Mouse (Mus musculus) C2C12 (cell line): Measurements from ENCODE around the gene Tshr.

Source experiments
- CEBPB ChIP-seq: IDR thresholded peaks from one replicate; pipeline ENCODE4 v1.6.1; 2011; ENCODE audit warnings: low read depth, mild to moderate bottlenecking, control low read depth, moderate library complexity
- CTCF ChIP-seq: IDR thresholded peaks from one replicate; pipeline ENCODE4 v1.5.1; 2011; ENCODE audit not compliant: control insufficient read depth, insufficient read depth, insufficient read length
- MAX ChIP-seq: IDR thresholded peaks from one replicate; pipeline ENCODE4 v1.6.1; 2011; ENCODE audit warnings: mild to moderate bottlenecking, control low read depth
- MYOD1 ChIP-seq: IDR thresholded peaks from one replicate; pipeline ENCODE4 v1.6.1; 2011; ENCODE audit warnings: low read depth; ENCODE audit not compliant: control insufficient read depth, insufficient read length

- TF ChIP-seq CTCF, result no peak
- TF ChIP-seq CEBPB, result no peak
- no peak for TF ChIP-seq MAX
- no peak for TF ChIP-seq MYOD1
Measured at GRCm38 (mm10) chr12:91569255-91569654, 184.9 kb downstream of the Tshr start.
